Mouse (Mus musculus) kidney, adult 11 months (tissue): Measurements from ENCODE around the gene Pcbp2.

Source experiments
- DNase-seq: peaks from one replicate; pipeline ENCODE4 v3.0.0; 2022

The Pcbp2 gene

GRCm38 (mm10) chr15:102527936-102528335 is 57.6 kb downstream of the Pcbp2 start:
- DNase-seq: no peak

DNA sequence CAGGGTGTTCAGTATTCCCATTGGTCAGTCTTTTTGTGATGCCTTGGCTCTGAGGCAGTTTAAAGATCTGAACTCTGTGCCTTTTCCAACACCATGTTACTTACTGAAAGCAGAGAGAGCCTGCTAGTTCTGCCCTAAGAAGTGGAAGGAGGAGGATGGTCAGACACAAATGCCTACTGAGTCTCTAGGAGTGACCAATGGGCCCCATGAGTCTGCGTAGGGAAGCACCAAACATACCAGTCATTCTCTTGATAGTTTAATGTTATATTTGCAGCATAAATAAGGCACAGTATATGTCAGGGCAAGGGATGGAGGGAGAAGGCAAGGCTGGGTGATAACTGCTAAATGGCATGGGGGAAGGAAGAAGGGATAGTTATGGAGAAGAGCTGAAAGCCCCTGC is 58.1 kb downstream of the Pcbp2 start:
- no peak for DNase-seq

DNA sequence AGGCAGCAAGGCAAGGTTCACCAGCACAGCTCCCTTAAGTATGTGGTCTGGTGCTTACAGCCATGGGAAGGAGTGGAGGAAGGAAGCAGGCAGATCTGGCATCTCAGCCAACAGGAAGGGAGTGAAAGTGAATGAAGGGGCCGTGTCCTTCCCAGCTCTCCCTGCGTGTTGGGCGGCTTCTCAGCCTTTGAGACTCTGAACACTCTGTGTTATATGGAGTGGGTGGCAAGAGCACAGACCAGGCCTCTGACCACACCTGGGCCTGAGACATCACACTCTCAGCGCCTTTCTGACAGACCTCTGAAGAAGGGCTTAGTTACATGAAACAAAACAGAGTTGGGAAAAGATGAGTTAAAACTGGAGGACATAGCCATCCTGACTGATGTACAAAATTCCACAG is 60.2 kb downstream of the Pcbp2 start:
- DNase-seq: no peak

DNA sequence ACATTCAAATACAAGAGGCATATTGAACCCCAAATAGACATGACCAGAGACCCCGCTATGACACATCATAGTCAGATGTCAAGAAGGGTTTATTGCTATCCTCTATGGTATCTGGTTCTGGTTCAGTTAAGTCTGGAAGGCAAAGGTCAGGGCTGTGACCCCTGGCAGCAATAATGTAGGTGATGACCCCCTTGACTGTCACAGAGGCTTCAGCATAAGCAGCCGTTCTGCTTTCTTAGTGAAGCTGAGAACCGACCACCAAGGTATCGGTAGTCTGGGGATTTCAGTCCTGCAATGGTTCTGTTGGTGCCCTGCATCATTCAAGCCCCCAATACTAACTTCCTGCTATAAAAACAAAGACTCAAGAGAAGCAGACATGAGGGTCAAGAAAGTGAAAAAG is 61.2 kb downstream of the Pcbp2 start:
- DNase-seq: no peak

DNA sequence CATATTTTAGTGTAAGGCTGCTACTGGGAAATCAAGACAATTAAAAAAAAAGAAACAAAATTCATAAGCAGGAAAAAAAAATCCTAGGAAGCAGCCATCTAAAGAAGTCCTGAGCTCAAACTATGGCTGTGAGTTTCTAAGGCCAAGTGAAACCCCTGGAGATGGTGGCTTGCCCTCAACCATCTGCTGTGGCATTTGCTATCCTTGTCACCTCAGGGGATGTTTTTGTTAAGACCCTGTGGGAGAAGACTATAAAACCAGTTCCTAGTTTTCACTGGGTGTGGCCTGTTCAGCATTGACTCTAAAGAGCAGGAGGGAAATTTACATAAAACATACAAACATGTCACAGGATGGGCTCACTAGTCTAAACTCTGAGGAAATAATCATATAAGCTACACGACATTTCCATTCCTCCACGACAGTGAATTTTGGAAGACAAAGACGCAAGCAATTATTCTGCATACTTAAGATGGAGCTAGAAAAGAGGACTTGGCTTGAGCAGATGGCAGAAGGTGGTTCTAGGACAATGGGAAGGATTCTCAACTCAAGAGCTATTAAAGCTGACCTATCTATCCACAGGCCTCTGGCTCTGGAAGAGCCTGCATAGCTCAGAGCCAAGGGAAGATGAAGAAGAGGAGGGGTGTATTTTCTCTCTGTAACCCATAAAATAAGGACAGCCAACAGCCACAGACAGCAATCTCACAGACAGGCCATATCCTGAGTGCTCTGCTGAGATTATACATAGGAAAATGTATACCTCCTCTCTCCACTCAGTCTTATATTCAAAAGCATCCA is 62.0 kb downstream of the Pcbp2 start:
- DNase-seq: no peak

- no peak for DNase-seq
Measured at GRCm38 (mm10) chr15:102533926-102534325, 63.6 kb downstream of the Pcbp2 start.

- DNase-seq: no peak
Measured at GRCm38 (mm10) chr15:102544801-102545200, 74.5 kb downstream of the Pcbp2 start.

DNA sequence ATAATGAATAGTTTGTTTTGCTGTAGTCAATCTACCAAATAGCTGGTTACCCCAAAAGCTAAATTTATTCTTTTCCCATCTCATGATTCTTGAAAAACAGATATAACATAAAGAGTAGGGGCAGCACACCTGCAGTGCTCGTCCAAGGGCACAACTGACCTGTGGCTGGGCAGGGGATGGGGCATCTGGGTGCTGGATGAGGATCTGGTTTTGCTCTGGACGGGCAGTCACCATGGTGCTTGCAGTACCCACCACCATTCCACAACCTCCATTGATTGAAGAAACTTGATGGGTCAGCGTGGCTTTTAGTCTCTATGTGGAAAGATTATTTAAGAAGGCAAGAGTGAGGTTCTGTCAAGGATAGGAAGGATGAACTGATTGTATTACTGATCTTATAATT is 75.9 kb downstream of the Pcbp2 start:
- DNase-seq: no peak

DNA sequence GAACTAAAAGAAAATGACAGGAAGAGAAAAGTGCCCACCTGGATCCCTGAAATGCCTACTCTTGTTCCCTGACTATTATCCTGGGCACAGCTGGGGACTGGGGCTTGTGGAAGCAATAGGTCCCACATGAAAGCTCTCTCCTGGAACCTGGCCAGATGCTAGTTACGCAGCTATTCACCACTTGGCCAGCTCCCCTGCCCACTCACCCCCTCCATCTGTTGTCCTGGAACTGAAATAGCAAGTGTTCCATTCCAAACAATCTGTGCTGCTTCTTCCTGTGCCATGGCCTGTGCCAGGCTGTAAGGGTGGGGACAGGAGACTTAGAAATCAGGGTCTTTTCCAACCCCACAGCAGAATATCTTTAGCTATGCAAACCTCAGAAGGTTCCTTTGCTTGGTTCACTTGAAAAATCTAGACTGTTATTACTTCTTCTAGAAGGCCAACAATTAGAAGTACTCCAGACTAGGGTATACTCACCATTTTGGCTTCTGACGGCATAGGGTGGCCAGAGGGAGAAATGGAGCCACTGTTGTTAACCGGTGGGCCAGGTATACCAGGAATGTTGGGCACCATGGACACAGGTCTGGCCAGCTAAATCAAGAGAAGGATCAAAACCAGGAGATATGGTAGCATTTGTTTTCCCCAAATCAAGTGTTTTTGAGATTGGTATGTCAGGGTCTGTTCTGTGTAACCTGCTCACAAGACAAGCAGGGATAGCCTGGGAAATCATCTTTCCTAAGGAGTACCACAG is 76.5 kb downstream of the Pcbp2 start:
- peak; percentile 39 for DNase-seq

GRCm38 (mm10) chr15:102547478-102547877 is 77.1 kb downstream of the Pcbp2 start:
- no peak for DNase-seq
